Mouse (Mus musculus) splenic B cell, adult 2 months (primary cell): ENCODE measurements around the gene Fam186b.

Experiments used
- DNase-seq: peaks from one replicate; pipeline ENCODE4 v3.0.0-alpha.2; 2011; ENCODE audit warnings: low read depth, low spot score
- H3K27me3 ChIP-seq: 2 replicates; pipeline ENCODE4 v1.6.1; 2012; ENCODE audit warnings: mild to moderate bottlenecking, low read length, moderate library complexity, mixed read lengths; ENCODE audit not compliant: control insufficient read depth, poor library complexity, insufficient read depth, severe bottlenecking
- H3K36me3 ChIP-seq: 2 replicates; pipeline ENCODE4 v1.6.1; 2012; ENCODE audit warnings: mild to moderate bottlenecking, low read length, moderate library complexity, mixed read lengths; ENCODE audit not compliant: control insufficient read depth, poor library complexity, insufficient read depth, severe bottlenecking

Fam186b gene

GRCm38 (mm10) chr15:99330324-99330723, 34.6 kb upstream of the Fam186b start:
- peaks cover 3% of the 10 kb centered on the region for H3K36me3 ChIP-seq
- no peaks in the 10 kb centered on the region for H3K27me3 ChIP-seq
- no peak for DNase-seq

- Histone ChIP-seq H3K36me3 (peaks cover 9% of the 10 kb centered on the region), H3K27me3 (no peaks in the 10 kb centered on the region)
- no peak for DNase-seq
These were observed 32.3 kb upstream of the Fam186b start for GRCm38 (mm10) chr15:99328011-99328410.

GRCm38 (mm10) chr15:99326959-99327358, 31.3 kb upstream of the Fam186b start:
- DNase-seq, result peak; percentile 80

DNA sequence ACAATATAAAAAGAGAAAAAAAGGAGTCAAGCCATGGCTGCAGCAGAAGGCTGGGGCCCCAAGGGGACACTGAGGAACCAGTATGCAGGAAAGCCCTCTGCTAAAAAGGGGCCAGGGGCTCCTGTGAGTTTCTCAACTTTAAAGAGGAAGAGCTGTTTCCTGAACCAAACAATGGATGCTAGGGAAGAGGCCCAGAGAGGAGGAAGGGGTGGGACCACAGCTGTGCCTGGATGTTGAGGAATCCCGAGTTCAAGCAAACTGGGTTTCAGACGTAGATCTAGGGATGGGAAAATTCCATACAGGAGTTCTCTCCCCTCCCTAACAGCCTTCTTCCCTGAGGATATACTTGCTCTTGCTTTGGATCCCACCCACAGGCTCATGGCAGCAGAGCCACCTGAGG, 30.7 kb upstream of the Fam186b start:
- H3K27me3 ChIP-seq, result no peaks in the 10 kb centered on the region
- no peak for DNase-seq
- peaks cover 11% of the 10 kb centered on the region for H3K36me3 ChIP-seq

More at GRCm38 (mm10) chr15:99326959-99327358, 31.3 kb upstream of the Fam186b start:
- Histone ChIP-seq H3K36me3 (peaks cover 11% of the 10 kb centered on the region), H3K27me3 (no peaks in the 10 kb centered on the region)

DNA sequence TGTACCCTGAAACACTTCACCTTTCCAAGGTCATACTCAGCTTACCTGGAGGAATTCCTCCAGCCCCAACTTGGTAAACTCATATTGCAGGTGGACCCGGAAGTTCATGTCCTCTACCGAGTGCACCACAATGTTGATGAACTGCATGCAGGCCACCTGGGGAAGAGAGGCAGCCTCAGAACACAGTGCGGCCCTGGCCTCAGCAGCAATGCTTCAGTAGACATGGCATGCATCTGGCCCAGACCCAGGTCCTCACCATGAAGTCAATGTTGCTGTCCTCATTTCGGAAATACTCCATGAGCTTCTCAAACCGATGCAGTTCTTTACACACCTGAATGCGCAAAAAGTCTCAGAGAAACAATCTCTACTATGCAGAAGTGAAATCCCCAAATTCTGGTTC, 29.9 kb upstream of the Fam186b start:
- H3K36me3 ChIP-seq, result peaks cover 11% of the 10 kb centered on the region
- H3K27me3 ChIP-seq, result no peaks in the 10 kb centered on the region
- no peak for DNase-seq

- Histone ChIP-seq H3K36me3 (peaks cover 11% of the 10 kb centered on the region), H3K27me3 (no peaks in the 10 kb centered on the region)
- DNase-seq, result no peak
These were observed 28.5 kb upstream of the Fam186b start for GRCm38 (mm10) chr15:99324151-99324550.

DNA sequence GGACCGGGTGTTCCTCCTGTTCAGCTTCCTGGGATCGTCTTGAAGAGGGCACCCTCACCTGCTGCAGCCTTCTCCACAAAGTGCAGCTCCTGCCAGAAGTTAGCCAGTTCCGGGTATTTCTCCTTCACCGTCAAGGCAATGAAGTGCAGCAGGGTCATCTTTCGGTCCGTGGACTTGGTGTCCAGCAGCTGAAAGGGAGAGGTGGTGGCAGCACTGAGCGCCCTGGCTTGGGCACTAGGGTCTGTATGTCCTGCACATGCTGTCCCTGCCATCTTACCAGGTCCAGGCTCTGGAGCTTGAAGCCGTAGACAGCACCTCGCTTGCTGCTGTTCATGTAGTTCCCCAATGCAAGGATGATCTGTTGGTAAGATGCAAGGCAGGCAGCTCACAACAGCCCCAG, 25.3 kb upstream of the Fam186b start:
- Histone ChIP-seq H3K36me3 (peaks cover 9% of the 10 kb centered on the region), H3K27me3 (no peaks in the 10 kb centered on the region)
- DNase-seq, result no peak

DNA sequence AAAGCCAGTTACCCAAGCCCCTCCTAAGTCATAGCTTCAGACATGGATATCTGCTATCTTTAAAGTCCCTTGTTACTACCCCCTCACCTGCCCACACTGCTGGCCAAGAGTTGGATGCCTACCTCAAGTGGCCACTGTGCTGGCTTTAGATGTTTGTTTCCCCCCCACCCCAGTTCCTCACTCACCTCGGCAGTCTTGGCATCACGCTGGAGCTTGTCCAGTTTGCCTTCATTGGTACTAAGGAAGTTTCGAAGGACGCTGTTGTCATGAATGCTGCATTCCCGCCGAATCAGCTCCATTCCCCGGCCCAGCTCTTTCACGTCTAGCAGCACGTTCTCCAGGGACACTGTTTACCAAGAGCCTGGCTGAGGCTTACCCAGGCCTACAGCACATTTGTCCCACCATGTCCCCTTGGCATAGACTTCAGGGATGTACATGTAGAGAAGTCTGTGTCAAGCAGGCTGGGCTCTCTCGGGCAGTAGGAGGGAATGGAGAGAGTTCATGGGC, 24.5 kb upstream of the Fam186b start:
- DNase-seq, result no peak
- Histone ChIP-seq H3K27me3 (no peaks in the 10 kb centered on the region), H3K36me3 (peaks cover 7% of the 10 kb centered on the region)

DNA sequence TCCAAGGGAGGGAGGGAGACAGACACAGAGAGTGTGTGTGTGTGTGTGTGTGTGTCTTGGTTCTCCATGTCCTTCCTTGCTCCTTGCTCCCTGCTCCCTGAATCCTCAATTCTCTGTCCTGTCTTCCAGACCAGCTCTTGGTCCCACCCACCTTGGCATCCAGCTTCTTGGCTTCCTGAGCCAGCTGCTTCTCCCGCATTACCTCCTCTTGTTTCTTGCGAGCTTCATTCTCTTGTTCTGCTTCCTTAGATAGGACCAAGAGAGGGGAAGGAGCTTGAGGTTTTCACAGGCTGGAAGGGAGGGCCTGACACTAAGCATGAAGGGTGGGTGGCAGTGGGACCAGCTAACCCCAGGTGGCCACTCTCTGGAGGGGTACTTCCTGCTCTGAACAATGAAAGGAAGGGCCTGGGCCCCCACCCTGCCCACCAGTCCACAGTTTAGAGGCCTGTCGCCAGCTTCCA, 23.8 kb upstream of the Fam186b start:
- DNase-seq, result no peak
- H3K27me3 ChIP-seq, result no peaks in the 10 kb centered on the region
- peaks cover 4% of the 10 kb centered on the region for H3K36me3 ChIP-seq

GRCm38 (mm10) chr15:99318861-99319410, 23.2 kb upstream of the Fam186b start:
- peaks cover 4% of the 10 kb centered on the region for H3K36me3 ChIP-seq
- H3K27me3 ChIP-seq, result no peaks in the 10 kb centered on the region
- no peak for DNase-seq

DNA sequence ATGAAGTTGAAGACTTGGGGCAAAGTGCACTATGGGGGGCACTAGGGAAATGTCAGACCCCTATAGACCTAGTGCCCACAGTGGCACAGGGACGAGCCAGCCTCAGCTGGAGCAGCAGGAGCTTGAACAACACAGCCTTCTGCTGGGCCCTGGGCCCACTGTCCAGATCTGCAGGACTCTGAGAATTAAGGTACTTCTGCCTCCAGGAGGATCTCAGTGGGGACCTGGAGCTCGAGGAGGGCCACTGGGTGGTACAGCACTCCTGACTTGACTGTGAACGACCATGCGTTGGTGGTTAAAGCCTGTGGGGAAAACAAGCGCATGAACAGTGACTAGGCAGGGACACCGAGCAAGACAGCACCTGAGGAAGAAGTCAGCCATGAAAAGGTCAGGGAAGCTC, 22.4 kb upstream of the Fam186b start:
- Histone ChIP-seq H3K27me3 (no peaks in the 10 kb centered on the region), H3K36me3 (peaks cover 2% of the 10 kb centered on the region; the same call in 1 of the 2 replicates)
- no peak for DNase-seq

DNA sequence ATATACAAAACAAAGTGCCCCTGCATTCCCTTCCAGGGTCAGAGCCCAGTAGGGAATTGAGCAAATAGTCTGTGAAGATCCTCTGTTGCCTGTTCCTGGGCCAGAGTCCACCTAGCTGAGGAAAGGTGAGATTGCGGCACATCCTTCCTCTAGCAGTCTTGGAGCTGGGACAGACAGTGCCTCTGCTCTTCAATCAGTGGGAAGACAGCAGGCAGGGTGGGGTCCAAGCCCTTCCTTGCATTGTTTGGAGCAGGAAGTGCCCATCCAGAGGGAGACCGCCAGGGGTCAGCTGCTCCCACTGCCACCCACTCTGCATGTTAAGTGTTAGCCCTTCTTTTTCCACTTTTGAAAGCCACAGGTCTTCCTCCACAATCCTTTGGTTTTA, 21.6 kb upstream of the Fam186b start:
- no peak for DNase-seq
- Histone ChIP-seq H3K36me3 (no peaks in the 10 kb centered on the region; the same call in 1 of the 2 replicates), H3K27me3 (no peaks in the 10 kb centered on the region)

DNA sequence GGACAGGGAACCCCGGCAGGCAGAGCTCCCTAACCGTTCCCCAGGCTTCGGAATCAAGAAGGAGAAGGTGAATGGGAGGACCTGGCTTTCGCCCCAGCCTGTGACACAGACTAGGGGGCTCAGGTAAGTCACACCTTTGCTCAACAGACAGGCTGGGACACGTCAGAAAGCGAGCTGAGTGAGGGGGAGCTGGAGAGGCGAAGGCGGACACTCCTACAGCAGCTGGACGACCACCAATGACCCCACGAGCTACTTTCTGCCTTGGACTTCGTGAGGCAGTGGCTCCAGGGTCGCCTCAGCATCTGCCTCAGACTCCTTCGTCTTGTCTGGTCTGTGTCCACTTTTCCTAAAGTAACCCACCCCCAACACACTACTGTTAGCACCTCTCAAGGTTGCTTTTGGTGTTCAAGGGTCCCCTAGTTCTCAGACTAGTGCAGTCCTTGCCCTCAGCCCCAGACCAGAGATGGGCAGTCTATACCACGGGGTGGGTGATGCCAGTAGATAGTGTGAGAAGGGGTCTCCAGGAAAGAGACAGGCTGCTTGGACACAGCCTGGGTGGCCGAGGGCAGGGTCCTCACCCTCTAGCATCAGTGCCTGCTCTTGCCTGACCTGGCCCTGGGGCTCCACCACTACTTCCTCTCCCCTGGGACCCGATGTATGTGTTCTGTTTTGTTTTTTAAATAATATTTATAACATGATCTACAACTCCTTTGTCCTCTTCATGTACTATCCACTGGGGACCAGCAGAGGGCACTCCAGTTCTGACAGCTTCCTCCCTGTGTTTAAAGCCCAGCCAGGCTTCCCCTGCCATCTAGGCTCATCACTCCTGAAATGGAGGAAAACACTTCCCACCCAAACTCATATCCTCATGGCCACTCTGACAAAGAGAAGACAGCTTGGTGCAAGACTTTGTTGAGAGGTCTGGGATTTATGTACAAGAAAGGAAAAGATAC, 20.9 kb upstream of the Fam186b start:
- Histone ChIP-seq H3K27me3 (no peaks in the 10 kb centered on the region), H3K36me3 (no peaks in the 10 kb centered on the region; the same call in 1 of the 2 replicates)
- DNase-seq, result peak; percentile 85

DNA sequence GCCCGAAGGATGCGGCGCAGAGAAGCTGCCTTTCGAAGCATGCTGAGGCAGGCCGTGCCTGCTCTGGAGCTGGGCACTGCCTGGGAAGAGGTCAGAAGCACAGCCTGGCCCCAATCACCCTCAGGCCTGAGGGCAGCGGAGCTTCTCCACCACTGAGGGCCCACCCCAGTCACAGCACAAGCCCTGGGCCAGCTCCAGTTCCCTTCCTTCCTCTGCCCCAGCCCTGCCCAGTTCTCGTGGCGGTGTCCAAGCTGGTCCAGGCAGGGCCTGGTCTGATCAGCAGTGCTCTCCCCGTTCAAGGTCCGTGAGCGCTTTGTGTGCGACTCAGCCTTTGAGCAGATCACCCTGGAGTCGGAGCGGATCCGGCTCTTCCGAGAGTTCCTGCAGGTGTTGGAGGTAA, 19.2 kb upstream of the Fam186b start:
- Histone ChIP-seq H3K27me3 (no peaks in the 10 kb centered on the region), H3K36me3 (no peaks in the 10 kb centered on the region; the same call in 1 of the 2 replicates)
- DNase-seq, result no peak

DNA sequence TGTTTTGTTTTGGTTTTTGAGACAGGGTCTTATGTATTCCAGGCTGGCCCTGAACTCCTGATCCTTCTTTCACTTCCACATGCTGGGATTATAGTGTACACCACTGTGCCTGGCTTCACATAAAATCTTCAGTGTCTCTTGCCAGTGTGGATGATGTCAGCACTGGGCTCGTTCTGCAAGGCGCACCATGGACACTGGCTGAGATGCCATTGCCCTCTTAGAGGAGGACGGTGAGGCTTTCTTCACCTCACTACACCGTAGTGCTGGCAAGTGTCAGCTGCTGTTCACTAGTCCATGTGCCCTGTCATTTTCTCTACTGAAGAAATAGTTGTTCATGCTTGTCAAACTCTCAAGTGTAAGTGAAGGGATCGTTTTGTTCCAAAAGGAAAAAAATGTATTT, 14.9 kb upstream of the Fam186b start:
- no peak for DNase-seq
- no peaks in the 10 kb centered on the region for H3K27me3 ChIP-seq
- H3K36me3 ChIP-seq, result no peaks in the 10 kb centered on the region
